Mouse (Mus musculus) testis, adult 2 months (tissue): ENCODE data around the gene Opa1.

Source experiments
- CTCF ChIP-seq: fragments of 200-500 bp; IDR thresholded peaks from 2 replicates; pipeline ENCODE4 v1.5.1; 2012; ENCODE audit warnings: low read depth, mild to moderate bottlenecking, inconsistent platforms, low read length, moderate library complexity; ENCODE audit not compliant: control insufficient read depth, insufficient read depth, insufficient replicate concordance
- POLR2A ChIP-seq: fragments of 200-500 bp; IDR thresholded peaks from 2 replicates; pipeline ENCODE4 v1.6.1; 2012; ENCODE audit warnings: low read depth, mild to moderate bottlenecking, inconsistent platforms, low read length, moderate library complexity; ENCODE audit not compliant: control insufficient read depth

- TF ChIP-seq CTCF = no peak
- TF ChIP-seq POLR2A = no peak
Measured at GRCm38 (mm10) chr16:29687987-29688885, 109.1 kb downstream of the Opa1 start.
